Mouse (Mus musculus) liver, adult 2 months (tissue): ENCODE results near the gene Mocs3.

ENCODE experiments used
- CTCF ChIP-seq: fragments of 200-500 bp; IDR thresholded peaks from 2 replicates; pipeline ENCODE4 v1.5.1; 2011; ENCODE audit warnings: low read depth, low read length, control low read depth
- POLR2A ChIP-seq: fragments of 200-500 bp; IDR thresholded peaks from 2 replicates; pipeline ENCODE4 v1.6.1; 2011; ENCODE audit warnings: low read length, control low read depth; ENCODE audit not compliant: insufficient read depth; ENCODE audit errors: extremely low read depth

DNA sequence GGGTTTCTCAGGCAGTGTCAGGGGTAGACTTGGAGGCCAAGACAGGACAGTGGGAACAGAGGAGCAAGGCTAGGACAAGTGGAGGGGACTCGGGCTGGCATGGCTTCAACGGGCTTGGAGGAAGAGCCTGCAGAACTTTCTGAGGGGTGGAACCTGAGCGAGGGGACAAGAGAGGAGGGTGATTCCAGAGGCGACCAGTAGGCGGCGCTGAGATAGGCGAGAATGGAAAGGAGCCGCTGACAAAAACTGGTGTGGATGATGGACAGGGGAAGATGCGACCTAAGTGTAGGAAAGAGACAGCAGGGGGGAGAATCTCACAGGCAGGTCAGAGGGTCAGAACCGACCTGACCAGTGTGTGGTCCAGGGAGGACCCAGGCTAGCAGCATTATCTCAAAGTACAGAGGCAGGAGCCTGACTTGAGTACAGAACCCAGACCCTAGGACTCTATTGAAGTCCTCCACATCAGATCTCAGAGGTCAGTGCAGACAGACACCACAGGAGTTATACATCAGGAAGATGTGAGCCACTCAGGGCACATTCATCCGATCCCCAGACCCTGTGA lies 44.0 kb downstream of the Mocs3 start:
- TF ChIP-seq CTCF (peak; percentile 83), POLR2A (no peak)
